Mouse (Mus musculus) left cerebral cortex, adult 9 months (tissue): ENCODE data around the gene Snapc2.

Source experiments
- DNase-seq, 2 experiments: peaks; one replicate each; pipeline ENCODE4 v3.0.0; 2022; ENCODE audit warnings: low spot score in 2 of 2

Gene Snapc2

GRCm38 (mm10) chr8:4252934-4253841 is at the start of gene Snapc2:
Gene Snapc2, plus strand, starts transcription at chr8:4253080.
- peak; percentile 85 to 94 for DNase-seq

DNA sequence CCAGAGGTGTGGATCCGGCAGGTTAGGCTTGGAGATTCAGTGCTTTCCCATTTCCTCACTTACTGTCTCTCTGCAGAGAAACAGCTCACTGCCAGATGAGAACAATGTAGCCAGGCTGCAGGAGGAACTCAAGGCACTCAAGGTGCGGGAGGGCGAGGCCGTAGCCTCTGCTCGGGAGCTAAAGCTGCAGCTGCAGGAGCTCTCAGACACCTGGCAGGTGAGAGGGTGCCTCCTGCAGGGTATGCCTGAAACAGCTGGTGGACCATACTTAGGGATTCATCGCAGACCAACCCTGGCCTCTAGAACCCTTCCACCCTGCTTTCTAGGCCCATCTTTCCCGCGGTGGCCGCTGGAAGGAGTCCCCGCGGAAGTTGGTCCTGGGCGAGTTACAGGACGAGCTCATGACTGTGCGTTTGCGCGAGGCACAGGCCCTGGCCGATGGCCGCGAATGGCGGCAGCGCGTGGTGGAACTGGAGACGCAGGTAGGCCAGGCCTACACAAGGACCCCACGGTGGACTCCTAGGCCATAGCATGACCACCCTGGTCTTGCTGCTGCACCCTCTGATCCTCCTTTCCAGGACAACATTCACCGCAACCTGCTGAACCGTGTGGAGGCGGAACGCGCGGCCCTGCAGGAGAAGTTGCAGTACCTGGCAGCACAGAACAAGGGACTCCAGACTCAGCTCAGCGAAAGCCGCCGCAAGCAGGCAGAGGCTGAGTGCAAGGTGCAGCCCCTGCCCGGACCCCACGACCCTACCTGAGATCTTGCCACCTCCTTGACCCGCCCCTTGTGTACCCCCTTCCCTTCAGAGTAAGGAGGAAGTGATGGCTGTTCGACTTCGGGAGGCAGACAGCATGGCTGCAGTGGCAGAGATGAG is 47.4 kb upstream of the Snapc2 start:
- no peak for DNase-seq

GRCm38 (mm10) chr8:4206182-4207015 is 46.5 kb upstream of the Snapc2 start:
- no peak for DNase-seq

GRCm38 (mm10) chr8:4207016-4207350 is 45.9 kb upstream of the Snapc2 start:
- no peak for DNase-seq

DNA sequence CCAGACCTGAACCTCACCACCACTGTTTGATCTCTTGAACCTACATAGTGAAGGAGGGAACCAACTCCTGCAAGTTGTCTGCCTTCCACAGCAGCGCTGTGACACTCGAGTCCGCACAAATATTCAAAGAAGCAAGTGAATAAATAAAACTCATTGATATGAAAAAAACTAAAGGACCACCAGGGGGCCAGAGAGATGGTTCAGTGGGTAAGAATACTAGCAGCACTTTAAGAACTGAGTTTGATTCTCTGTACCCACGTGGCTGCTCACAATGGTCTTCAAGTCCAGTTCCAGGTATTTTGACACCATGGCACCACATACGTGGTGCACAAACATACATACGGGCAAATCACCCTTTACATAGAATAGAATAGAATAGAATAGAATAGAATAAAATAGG is 41.8 kb upstream of the Snapc2 start:
- DNase-seq = no peak

GRCm38 (mm10) chr8:4212809-4213209 is 40.1 kb upstream of the Snapc2 start:
- DNase-seq = no peak

DNA sequence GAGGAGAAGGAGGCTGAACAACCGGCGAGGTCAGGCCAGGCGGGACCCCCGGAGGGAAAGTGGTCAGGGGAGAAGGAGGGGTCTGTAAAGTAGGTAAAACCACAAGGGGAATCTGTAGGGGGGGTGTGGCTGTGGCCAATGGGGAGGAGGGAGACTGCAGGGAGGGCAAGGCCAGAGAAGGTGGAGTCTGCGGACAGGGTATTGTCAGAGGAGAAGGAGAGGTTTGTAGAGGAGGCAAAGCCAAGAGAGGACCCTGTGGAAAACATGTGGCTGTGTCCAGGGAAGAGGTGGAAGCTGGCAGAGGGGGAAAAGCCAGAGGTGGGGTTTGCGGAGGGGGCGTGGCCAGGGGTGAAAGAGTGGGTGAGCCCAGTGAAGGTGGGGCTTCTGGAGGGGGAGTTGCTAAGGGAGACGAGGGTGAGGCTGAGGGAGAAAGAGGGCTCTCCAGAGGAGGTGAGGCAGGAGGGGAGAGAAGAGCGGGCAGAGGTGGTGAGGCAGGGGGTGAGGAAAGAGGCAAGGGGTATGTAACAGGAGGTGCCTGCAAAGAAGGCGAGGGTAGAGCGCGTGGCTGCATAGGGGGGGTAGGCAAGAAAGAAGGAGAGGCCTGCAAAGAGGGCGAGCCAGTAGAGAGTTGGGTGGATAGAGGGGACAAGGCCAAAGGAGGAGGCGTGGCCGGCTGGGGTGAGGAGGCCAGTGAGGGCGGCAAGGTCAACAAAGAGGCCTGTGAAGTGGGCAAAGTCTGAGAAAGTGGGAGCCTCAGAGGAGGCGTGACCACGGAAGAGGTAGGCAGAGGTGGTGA is 39.5 kb upstream of the Snapc2 start:
- DNase-seq = no peak

DNA sequence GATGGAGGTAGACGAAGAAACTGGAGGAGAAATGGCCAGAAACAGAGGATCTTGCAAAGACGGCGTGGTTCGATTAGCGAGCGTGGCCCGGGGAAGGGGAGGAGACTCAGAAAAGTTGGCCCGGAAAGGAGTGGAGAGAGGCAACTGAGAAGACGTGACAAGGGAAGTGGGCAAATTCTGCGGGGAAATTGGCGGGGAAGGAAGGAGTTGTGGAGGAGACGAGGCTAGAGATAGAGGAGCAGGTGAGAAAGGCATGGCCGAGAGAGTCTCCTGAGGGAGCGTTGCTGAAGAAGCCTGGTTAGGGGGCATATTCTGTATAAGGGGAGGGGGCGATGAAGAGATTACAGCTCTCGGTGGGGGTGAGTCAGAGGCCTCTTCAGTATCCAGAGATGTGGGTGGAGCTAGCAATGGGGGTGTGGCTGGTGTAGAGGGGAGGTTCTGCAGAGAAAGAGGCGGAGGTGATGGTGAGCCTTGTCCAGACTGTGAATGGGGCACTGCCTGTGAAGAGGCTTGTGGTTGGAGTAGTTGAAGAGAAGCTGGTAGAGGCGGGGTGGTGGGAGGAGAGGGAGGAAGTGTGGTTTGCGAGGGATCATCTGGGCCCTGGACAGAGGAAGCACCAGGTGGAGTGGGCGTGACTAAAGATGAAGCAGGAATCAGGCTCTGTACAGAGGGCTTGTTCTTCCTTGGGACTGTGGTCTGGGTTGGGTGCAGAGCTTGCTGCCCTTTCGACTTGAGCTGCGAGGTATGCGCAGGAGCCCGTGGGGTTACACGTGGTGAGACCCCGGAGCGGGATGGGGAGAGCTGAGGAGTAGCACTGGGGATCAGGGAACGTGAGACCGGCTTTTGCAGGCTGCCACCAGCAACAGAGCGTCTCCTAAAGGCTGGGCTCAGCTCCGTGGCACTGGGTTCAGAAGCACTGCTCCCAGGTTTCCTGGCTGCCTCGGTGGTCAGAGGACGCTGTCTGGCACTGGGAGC is 38.6 kb upstream of the Snapc2 start:
- DNase-seq = no peak

GRCm38 (mm10) chr8:4216296-4216695 is 36.6 kb upstream of the Snapc2 start:
- DNase-seq = no peak

- peak in 1 of 2 experiments; percentile 55 for DNase-seq
Observed at GRCm38 (mm10) chr8:4216791-4217621, 35.9 kb upstream of the Snapc2 start, which contains the start of gene Prr36. Gene Prr36, minus strand, starts transcription at chr8:4217459.

DNA sequence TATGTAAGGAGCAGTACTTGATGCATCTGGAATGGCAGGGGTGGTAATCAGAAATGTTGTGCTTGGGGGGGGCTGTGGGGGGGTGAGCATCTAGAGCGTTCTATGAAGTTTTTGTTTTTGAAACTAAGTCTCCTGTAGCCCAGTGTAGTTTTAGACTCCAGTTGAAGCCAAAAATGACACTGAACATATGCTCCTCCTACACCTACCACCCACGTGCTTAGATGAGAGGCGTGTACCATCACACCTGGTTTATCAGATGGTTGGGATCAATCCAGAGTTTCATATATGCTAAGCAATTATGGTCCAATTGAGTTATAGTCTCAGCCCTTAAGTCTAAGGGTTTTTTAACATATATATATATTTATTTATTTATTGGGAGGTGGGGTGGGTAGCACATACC is 33.3 kb upstream of the Snapc2 start:
- DNase-seq = no peak

DNA sequence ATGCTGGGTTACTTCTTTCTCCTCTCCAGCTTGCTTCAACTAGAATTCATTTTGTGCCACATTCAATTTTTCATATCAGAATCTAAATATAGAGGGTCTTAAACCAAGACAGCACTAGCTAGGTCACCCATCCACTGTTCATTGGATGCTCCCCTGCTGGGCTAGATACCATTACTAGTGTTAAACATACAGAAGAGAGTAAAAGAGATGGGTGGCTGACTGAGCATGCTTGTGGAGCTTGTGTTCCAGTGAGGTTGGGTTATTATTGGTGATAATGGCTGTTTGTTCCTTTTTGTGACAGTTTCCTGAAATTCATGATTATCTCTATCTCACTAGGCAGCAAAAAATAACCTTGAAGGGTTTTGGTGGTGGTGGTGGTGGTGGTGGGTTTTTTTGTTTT is 30.8 kb upstream of the Snapc2 start:
- no peak for DNase-seq

GRCm38 (mm10) chr8:4226323-4226722 is 26.6 kb upstream of the Snapc2 start:
- DNase-seq = no peak

DNA sequence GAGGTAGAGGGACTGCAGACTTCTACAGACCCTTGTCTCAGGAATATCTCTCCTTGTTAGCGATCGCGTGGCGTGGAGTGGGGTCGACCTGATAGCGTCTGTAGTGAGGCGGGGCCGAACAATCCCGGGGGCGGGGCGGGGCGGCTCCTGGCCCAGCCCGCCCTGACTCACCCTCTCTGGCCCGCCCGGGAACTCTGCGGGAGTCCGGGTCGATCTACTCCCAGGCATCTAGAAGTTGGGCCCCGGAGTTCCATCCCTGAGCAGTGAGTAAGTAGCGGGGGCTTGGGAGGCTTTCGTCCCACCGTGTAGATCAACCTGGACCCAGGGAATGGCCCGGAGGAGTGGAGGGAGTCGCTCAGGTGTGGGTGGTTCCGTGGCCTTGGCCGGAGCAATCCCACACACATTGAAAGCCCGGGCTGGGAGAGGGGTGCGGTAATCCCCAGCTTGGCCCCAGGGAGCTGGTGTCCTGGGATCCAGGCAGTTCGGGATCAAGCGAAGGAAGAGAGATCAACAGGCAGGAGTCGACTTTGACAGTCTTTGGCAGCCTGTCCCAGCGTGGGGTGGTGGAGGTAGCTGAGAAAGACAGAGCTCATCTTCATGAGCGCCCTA is 26.0 kb upstream of the Snapc2 start, which contains the start of gene Lrrc8e:
TSS of gene Lrrc8e (plus strand) at position 89 of the 609 bp plus-strand sequence.
- no peak for DNase-seq

DNA sequence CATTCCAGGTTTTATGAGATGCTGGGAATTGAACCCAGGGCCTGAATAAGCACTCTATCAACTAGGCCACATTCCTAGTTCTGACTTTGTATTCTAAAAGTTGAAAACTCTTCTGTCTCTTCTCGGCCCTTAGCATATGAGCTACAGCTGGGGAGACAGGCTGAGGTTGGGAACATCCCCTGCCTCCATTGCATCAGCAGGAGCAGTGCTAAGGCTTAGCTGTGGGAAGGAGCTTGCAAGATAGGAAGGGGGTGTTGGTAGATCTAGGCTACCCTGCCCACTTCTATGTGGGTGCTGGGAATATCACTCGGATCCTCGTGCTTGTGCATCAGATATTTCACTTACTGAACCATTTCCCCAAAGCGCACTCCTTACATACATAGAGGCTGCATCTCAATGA is 25.0 kb upstream of the Snapc2 start:
- no peak for DNase-seq

- no peak for DNase-seq
Observed at GRCm38 (mm10) chr8:4229784-4230183, 23.1 kb upstream of the Snapc2 start.

DNA sequence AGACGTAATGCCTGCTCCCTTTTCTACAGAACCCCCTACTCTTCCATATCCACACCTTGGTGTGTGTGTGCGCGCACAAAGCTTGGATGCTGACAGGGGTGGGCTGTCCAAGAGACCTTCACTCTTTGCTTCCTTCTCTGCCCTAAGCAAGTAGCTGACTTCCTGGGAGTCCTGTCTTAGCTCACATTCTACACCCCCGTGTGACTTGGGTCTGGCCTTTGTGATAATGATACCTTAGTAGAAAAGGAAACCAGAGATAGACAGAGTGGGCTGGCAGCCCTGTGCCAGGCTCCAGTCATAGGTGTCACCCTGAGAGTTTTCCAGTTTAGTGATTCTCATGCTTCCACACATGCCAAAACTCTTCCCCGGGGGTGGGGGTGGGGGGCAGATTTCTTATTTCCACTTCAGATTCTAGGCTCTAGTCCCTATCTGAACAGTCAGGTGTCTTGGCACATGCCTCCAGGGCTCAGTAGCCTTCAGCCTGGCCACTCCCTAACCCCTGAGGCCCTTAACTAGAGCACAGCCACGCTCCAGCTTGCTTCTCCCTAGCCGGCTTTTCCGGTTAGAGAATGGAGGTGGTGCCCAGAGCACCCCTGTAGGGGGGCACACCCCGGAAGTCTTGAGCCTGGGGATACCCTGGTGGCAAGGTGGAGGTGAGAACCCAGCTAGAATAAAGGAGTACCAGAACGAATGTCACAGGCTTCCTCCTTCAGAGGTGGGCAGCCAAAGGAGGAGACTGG is 22.1 kb upstream of the Snapc2 start:
- DNase-seq = no peak
